Mouse (Mus musculus) MEL (cell line): ENCODE measurements around the gene Tgfb1. TPM values are rescaled to one million over a fixed set of nuclear protein-coding genes. Genes with fewer than 3 reads are reported as not detected.
"Not testable (repeated sequence)": the region's sequence is repeated elsewhere in the genome, so short reads cannot be mapped to it uniquely, and the experiment has no call there.

Experiments
- DNase-seq: peaks from one replicate; pipeline ENCODE4 v3.0.0; 2011; ENCODE audit warnings: low read depth, low spot score
- H3K27ac ChIP-seq: 2 replicates; pipeline ENCODE4 v1.5.1; 2012; ENCODE audit warnings: low read depth, mild to moderate bottlenecking, control low read depth, low read length, moderate library complexity; ENCODE audit not compliant: control insufficient read depth
- H3K27me3 ChIP-seq, 2 experiments: fragments of 150-350 bp in 1 of 2; sonication (generic) in 1 of 2; 2 replicates each; pipeline ENCODE4 v1.6.1; 2012; ENCODE audit warnings: low read length in 2 of 2, mild to moderate bottlenecking in 2 of 2, improper control_type of control experiment in 1 of 2, moderate library complexity in 1 of 2; ENCODE audit not compliant: insufficient read depth in 2 of 2, control insufficient read depth in 1 of 2
- H3K36me3 ChIP-seq, 2 experiments: 2 replicates each; pipeline ENCODE4 v1.6.1; 2012 to 2014; ENCODE audit warnings: low read length in 2 of 2, improper control_type of control experiment in 1 of 2, inconsistent platforms in 1 of 2, mild to moderate bottlenecking in 1 of 2; ENCODE audit not compliant: insufficient read depth in 2 of 2, control insufficient read depth in 1 of 2
- H3K4me1 ChIP-seq, 2 experiments: fragments of 150-350 bp in 1 of 2; sonication (generic) in 1 of 2; 2 replicates each; pipeline ENCODE4 v1.6.1; 2012; ENCODE audit warnings: low read length in 2 of 2, improper control_type of control experiment in 1 of 2, mild to moderate bottlenecking in 1 of 2; ENCODE audit not compliant: insufficient read depth in 2 of 2, control insufficient read depth in 1 of 2
- H3K4me3 ChIP-seq, 2 experiments: fragments of 150-350 bp in 1 of 2; sonication (generic) in 1 of 2; 2 replicates each; pipeline ENCODE4 v1.5.1; 2012; ENCODE audit warnings: low read depth in 2 of 2, low read length in 2 of 2, mild to moderate bottlenecking in 2 of 2, moderate library complexity in 2 of 2, control low read depth in 1 of 2, improper control_type of control experiment in 1 of 2; ENCODE audit not compliant: control insufficient read depth in 1 of 2, insufficient read depth in 1 of 2
- H3K79me2 ChIP-seq: 2 replicates; pipeline ENCODE4 v1.6.1; 2012; ENCODE audit warnings: mild to moderate bottlenecking, low read length, moderate library complexity; ENCODE audit not compliant: control insufficient read depth, poor library complexity, insufficient read depth
- H3K9ac ChIP-seq: 2 replicates; pipeline ENCODE4 v1.6.1; 2012; ENCODE audit warnings: low read depth, mild to moderate bottlenecking, control low read depth, low read length, moderate library complexity; ENCODE audit not compliant: control insufficient read depth, poor library complexity, severe bottlenecking
- H3K9me3 ChIP-seq: fragments of 150-350 bp; sonication (generic); replicated peaks from 2 replicates; pipeline ENCODE4 v1.6.1; 2012; ENCODE audit warnings: mild to moderate bottlenecking, low read length, improper control_type of control experiment, moderate library complexity; ENCODE audit not compliant: insufficient read depth
- ETS1 ChIP-seq: IDR thresholded peaks from 2 replicates; pipeline ENCODE4 v1.6.1; 2012; ENCODE audit warnings: low read depth, mild to moderate bottlenecking, inconsistent platforms, low read length, improper control_type of control experiment, moderate library complexity
- GATA1 ChIP-seq: IDR thresholded peaks from 2 replicates; pipeline ENCODE4 v1.6.1; 2011; ENCODE audit warnings: low read depth, low read length, improper control_type of control experiment
- MAFK ChIP-seq: IDR thresholded peaks from 2 replicates; pipeline ENCODE4 v1.6.1; 2011; ENCODE audit warnings: low read depth, mild to moderate bottlenecking, low read length, improper control_type of control experiment, borderline replicate concordance
- MYB ChIP-seq: IDR thresholded peaks from 2 replicates; pipeline ENCODE4 v1.6.1; 2011; ENCODE audit warnings: mild to moderate bottlenecking, low read depth, low read length, improper control_type of control experiment
- NRF1 ChIP-seq: IDR thresholded peaks from 2 replicates; pipeline ENCODE4 v1.6.1; 2014; ENCODE audit warnings: low read depth, mild to moderate bottlenecking, inconsistent platforms, low read length, improper control_type of control experiment, moderate library complexity; ENCODE audit not compliant: poor library complexity, insufficient read depth, severe bottlenecking
- POLR2A ChIP-seq, 2 experiments: IDR thresholded peaks; 2 replicates each; pipeline ENCODE4 v1.6.1; 2011 to 2012; ENCODE audit warnings: low read length in 2 of 2, mild to moderate bottlenecking in 2 of 2, control low read depth in 1 of 2, improper control_type of control experiment in 1 of 2, low read depth in 1 of 2, moderate library complexity in 1 of 2; ENCODE audit not compliant: control insufficient read depth in 1 of 2, insufficient read depth in 1 of 2, poor library complexity in 1 of 2
- POLR2AphosphoS5 ChIP-seq: IDR thresholded peaks from 2 replicates; pipeline ENCODE4 v1.6.1; 2012; ENCODE audit warnings: low read depth, borderline replicate concordance, mild to moderate bottlenecking, inconsistent platforms, low read length, moderate library complexity, mixed read lengths
- SIN3A ChIP-seq: IDR thresholded peaks from 2 replicates; pipeline ENCODE4 v1.6.1; 2012; ENCODE audit warnings: low read length, improper control_type of control experiment, inconsistent platforms
- SMC3 ChIP-seq: IDR thresholded peaks from 2 replicates; pipeline ENCODE4 v1.6.1; 2011; ENCODE audit warnings: low read depth, low read length, improper control_type of control experiment
- TAL1 ChIP-seq: IDR thresholded peaks from 2 replicates; pipeline ENCODE4 v1.6.1; 2012; ENCODE audit warnings: mild to moderate bottlenecking, inconsistent platforms, low read length, moderate library complexity, mixed read lengths
- TCF12 ChIP-seq: IDR thresholded peaks from 2 replicates; pipeline ENCODE4 v1.6.1; 2014; ENCODE audit warnings: low read depth, mild to moderate bottlenecking, inconsistent platforms, low read length, improper control_type of control experiment, moderate library complexity
- ZMIZ1 ChIP-seq: IDR thresholded peaks from 2 replicates; pipeline ENCODE4 v1.6.1; 2012; ENCODE audit warnings: low read depth, mild to moderate bottlenecking, inconsistent platforms, low read length, improper control_type of control experiment, moderate library complexity
- ZNF384 ChIP-seq: IDR thresholded peaks from 2 replicates; pipeline ENCODE4 v1.6.1; 2012; ENCODE audit warnings: low read depth, mild to moderate bottlenecking, inconsistent platforms, low read length, improper control_type of control experiment
- polyA plus RNA-seq, 2 experiments: library from polyadenylated mRNA; stranded (reverse) in 1 of 2; unstranded in 1 of 2; fragments of >175 nt in 1 of 2; fragments of >200 nt in 1 of 2; gene quantifications; 2 replicates each; pipeline versions ENCODE4 v1.2.1 to v1.2.4; 2012; ENCODE audit warnings: low replicate concordance in 2 of 2, low read depth in 1 of 2; ENCODE audit not compliant: insufficient read length in 2 of 2, insufficient read depth in 1 of 2, missing spikeins in 1 of 2
- total RNA-seq: library from RNA; depleted of rRNA; stranded (reverse); fragments of 300-350 nt; gene quantifications from 2 replicates; pipeline ENCODE4 v1.2.3, GENCODE M21; 2012

Gene Tgfb1
- total and polyA plus RNA-seq, 3 experiments, result 108 to 489 (median 164) TPM

DNA sequence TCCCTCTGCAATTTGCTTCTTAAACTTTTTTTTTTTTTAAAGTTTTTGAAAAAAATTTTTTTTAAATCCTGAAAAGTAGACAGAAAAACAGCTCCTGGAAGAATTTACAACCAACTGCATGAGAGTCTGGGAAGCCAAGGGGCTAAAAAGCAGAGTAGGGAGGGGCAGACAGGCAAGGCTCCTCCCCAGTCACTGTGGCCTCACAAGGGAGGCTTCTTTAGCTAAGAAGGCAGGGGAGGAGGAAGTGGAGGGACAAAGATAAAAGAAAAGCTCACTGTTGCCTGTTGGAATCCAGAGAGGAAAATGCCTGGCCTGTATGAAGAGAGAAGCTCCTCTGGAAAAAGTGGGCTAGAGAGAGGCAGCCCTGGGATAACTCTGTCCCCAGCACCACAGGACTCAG lies 35.0 kb downstream of the Tgfb1 start:
- H3K27me3 ChIP-seq, H3K9me3 ChIP-seq, H3K4me3 ChIP-seq, H3K9ac ChIP-seq, H3K79me2 ChIP-seq: not testable (repeated sequence)
- Histone ChIP-seq H3K4me1 (peaks cover 3 to 19% of the 10 kb centered on the region in 2 experiments; a peak in 3 of 4 replicates), H3K27ac (peak overlapping the region; percentile 40), H3K36me3 (peaks cover 20 to 26% of the 10 kb centered on the region in 2 experiments)
- DNase-seq, result peak; percentile 75
- TF ChIP-seq GATA1, result 0 out of 2 replicates have a peak, but pooled peaks have one; percentile 22

DNA sequence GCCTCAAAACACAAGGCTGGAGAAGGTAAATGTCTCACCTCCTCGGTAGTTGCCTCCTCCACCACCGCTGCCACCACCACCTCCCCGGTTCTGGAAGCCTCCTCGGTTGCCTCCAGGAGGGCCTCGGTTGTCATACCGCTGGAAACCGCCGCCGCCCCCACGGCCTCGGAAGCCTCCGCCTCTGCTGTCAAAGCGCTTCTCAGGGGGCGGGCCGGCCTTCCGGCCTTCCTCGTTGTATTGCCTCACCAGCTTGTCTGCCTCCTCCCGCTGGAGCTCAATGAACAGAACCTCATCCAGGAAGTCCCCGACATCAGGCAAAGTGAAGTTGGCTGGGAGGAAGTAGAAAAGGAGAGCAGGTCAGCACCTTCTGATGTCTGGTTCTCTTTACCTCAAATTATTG lies 39.1 kb downstream of the Tgfb1 start:
- Histone ChIP-seq H3K36me3 (peaks cover 13 to 41% of the 10 kb centered on the region in 2 experiments), H3K4me1 (peaks cover 0 to 8% of the 10 kb centered on the region in 2 experiments; a peak in 3 of 4 replicates), H3K79me2 (no peaks in the 10 kb centered on the region), H3K27ac (no peak overlapping the region), H3K27me3 (no peaks in the 10 kb centered on the region), H3K4me3 (no peak overlapping the region), H3K9ac (no peak overlapping the region), H3K9me3 (no peaks in the 10 kb centered on the region)
- no peak for TF ChIP-seq MAFK
- no peak for TF ChIP-seq MYB
- TF ChIP-seq TCF12, result no peak
- no peak for TF ChIP-seq ETS1
- no peak for TF ChIP-seq NRF1
- DNase-seq, result no peak

DNA sequence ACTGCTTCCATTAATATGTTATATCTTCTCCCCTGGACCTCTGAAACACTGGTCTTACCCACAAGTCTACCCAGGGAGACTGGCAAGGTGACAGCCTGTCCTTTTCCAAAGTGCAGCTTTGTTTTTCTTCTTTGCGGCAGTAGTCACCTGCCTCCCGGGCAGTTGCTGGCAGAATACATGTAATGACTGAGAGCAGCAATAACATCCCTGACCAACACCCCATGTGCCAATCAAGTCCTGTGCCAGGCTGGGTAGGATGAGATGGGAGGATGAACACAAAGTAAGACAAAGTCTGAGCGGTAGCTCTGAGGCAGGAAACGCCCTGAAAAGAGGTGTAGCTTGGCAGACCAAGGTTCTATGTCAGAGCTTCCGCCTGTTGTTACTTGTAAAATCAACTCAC lies 41.0 kb downstream of the Tgfb1 start:
- H3K4me1 ChIP-seq, result no peaks in the 10 kb centered on the region

DNA sequence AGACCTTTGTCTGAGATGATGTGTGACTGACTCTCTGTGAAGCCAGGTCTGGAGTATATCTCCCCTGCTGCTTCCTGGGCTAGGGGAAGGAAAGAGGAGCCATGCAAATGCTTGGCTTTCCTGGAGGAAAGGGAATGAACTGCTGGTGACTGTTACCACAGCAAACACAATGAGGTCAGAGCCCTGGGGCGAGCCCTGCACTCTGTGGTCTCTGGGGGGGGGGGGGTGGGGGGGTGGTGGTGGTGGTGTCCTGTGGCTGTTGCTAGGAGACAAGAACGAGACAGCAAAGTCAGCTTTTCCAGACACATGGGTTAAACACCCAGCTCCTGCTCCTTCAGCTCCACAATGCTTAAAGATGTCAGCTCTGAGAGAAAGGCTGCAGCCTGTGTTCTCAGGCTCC lies 42.6 kb downstream of the Tgfb1 start:
- H3K36me3 ChIP-seq, result peaks cover 4 to 50% of the 10 kb centered on the region in 2 experiments
- no peak overlapping the region for H3K4me3 ChIP-seq
- no peak for DNase-seq
- H3K9ac ChIP-seq, result no peak overlapping the region
- peaks cover 3 to 5% of the 10 kb centered on the region in 2 experiments; a peak in 3 of 4 replicates for H3K4me1 ChIP-seq
- no peaks in the 10 kb centered on the region for H3K9me3 ChIP-seq
- H3K27ac ChIP-seq, result no peak overlapping the region
- H3K27me3 ChIP-seq, result no peaks in the 10 kb centered on the region
- no peak for TF ChIP-seq POLR2A (IDR thresholded peaks at IDR 0.05; ENCODE audit: control insufficient read depth in 1 of 2, insufficient read depth in 1 of 2, low read depth in 1 of 2, low read length in 2 of 2, poor library complexity in 1 of 2)
- H3K79me2 ChIP-seq, result peaks cover 2% of the 10 kb centered on the region; the same call in 1 of the 2 replicates

More for the DNA sequence above, 41.0 kb downstream of the Tgfb1 start:
- H3K36me3 ChIP-seq, result peaks cover 0 to 48% of the 10 kb centered on the region in 2 experiments; a peak in 3 of 4 replicates
- no peaks in the 10 kb centered on the region for H3K27me3 ChIP-seq
- no peaks in the 10 kb centered on the region for H3K79me2 ChIP-seq
- no peak for DNase-seq
- no peaks in the 10 kb centered on the region for H3K9me3 ChIP-seq
- H3K4me3 ChIP-seq, result no peak overlapping the region
- H3K27ac ChIP-seq, result no peak overlapping the region
- no peak overlapping the region for H3K9ac ChIP-seq
- no peak for TF ChIP-seq SMC3
- TF ChIP-seq TAL1, result no peak
- no peak for TF ChIP-seq MYB
- TF ChIP-seq POLR2AphosphoS5, result no peak
- no peak for TF ChIP-seq ZMIZ1
- TF ChIP-seq ZNF384, result no peak
- TF ChIP-seq SIN3A, result no peak
